Mouse (Mus musculus) kidney, adult 2 months (tissue): ENCODE data around the gene Get4.

Experiments
- CTCF ChIP-seq: fragments of 200-500 bp; conservative IDR thresholded peaks from 2 replicates; pipeline ENCODE4 v1.5.1; 2011; ENCODE audit warnings: low read depth, mild to moderate bottlenecking, control low read depth, low read length, moderate library complexity, mixed read lengths; ENCODE audit not compliant: insufficient read depth, insufficient read length
- POLR2A ChIP-seq: fragments of 200-500 bp; IDR thresholded peaks from one replicate; pipeline ENCODE4 v1.6.1; 2011; ENCODE audit warnings: low read depth, low read length, control low read depth

GRCm38 (mm10) chr5:139290467-139291259 lies 38.5 kb downstream of the Get4 start:
- no peak for TF ChIP-seq CTCF
- TF ChIP-seq POLR2A, result no peak
